ENCODE assay signal across 16 mouse cellular contexts in the genomic region with DNA sequence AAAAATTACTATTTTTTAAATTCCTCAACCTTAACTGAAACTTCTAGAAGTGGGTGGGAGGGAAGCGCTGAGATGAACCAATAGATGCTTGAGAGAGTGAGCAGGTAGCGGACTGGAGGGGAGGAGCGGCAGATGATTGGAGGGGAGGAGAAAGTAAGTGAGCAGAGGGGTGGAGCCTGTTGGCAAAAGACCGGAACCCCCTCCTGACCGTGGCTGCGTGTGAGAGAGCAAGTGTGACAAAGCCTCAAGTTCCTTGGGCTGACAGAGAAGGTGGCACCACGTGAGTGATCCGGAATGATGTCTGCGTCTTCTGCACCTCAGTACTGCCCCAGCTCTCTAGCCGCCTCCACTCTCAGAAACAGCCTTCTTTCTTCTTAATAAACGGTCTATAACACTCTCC. TPM values are rescaled to one million over a fixed set of nuclear protein-coding genes. Genes with fewer than 3 reads are reported as not detected.
"Had no signal": no experiment of that assay in that cellular context is flagged by ENCODE, and none has a peak within 500 bp of the region (broad histone marks: within the 10 kb centered on the region; RNA-seq: fewer than 3 reads in every experiment).

No protein-coding gene starts in this region.

- DNase-seq: kidney, adult 11 months; kidney, adult 9 months; kidney, postnatal 14 days; layer of hippocampus, postnatal 36 days; lung, embryonic 14.5 days; lung, postnatal 14 days; right cerebral cortex, postnatal 14 days; thymus, adult 2 months; thymus, postnatal 25 days had no signal

- H3K4me1 ChIP-seq: midbrain, embryonic 12.5 days; neural tube, embryonic 13.5 days had no signal

- H3K4me2 ChIP-seq: limb, embryonic 15.5 days; liver, embryonic 15.5 days; lung, embryonic 14.5 days; midbrain, embryonic 12.5 days; neural tube, embryonic 13.5 days had no signal

- H3K9me3 ChIP-seq: limb, embryonic 15.5 days; liver, embryonic 15.5 days; midbrain, embryonic 12.5 days; neural tube, embryonic 13.5 days had no signal

- H3K27me3 ChIP-seq: limb, embryonic 15.5 days; liver, embryonic 15.5 days; midbrain, embryonic 12.5 days; neural tube, embryonic 13.5 days had no signal

- H3K4me3 ChIP-seq: limb, embryonic 15.5 days; liver, embryonic 15.5 days; megakaryocyte, embryonic 14.5 days; midbrain, embryonic 12.5 days; neural tube, embryonic 13.5 days had no signal

- ATAC-seq: midbrain, embryonic 16.5 days had no signal

- H3K36me3 ChIP-seq: liver, embryonic 15.5 days had no signal

- H3K27ac ChIP-seq: limb, embryonic 15.5 days; liver, embryonic 15.5 days; macrophage; midbrain, embryonic 12.5 days; neural tube, embryonic 13.5 days had no signal

- H3K9ac ChIP-seq: limb, embryonic 15.5 days; liver, embryonic 15.5 days; lung, embryonic 14.5 days; midbrain, embryonic 12.5 days; neural tube, embryonic 13.5 days had no signal

RNA-seq across cellular contexts. Expression of gene Dmc1, which starts 12.2 kb away (rescaled TPM):
- polyA plus RNA-seq: macrophage had no signal
